In genomic region chr8:72548644-72549313, GRCm38 (mm10) we compare ENCODE assay signal across 8 mouse cellular contexts. TPM values are rescaled to one million over a fixed set of nuclear protein-coding genes. Genes with fewer than 3 reads are reported as not detected.
DNase-seq lines count a peak whose midpoint lies in the region; ATAC-seq and TF ChIP-seq lines count a peak whose summit lies in the region.

No protein-coding gene starts in this region.

- H3K36me3 ChIP-seq in CH12.LX (replicated peaks in 1 of 2; ENCODE audit: control insufficient read depth in 1 of 2, insufficient read depth in 1 of 2, low read length in 1 of 2): peaks cover 8 to 41% of the 10 kb centered on the region in 2 experiments
- peaks cover 1% of the 10 kb centered on the region; the same call in 1 of the 2 replicates for H3K36me3 ChIP-seq in hindbrain, embryonic 16.5 days (ENCODE audit: control insufficient read depth, insufficient read depth, low read length)
- H3K36me3 ChIP-seq in lung, postnatal 0 days (ENCODE audit: insufficient read depth, low read length): no peaks in the 10 kb centered on the region

- peaks cover 42% of the 10 kb centered on the region for H3K79me2 ChIP-seq in CH12.LX (replicated peaks; ENCODE audit: control insufficient read depth, extremely low read depth, insufficient read depth, poor library complexity, severe bottlenecking)

- no peaks in the 10 kb centered on the region for H3K27me3 ChIP-seq in CH12.LX (replicated peaks)
- no peaks in the 10 kb centered on the region for H3K27me3 ChIP-seq in hindbrain, embryonic 16.5 days (replicated peaks; ENCODE audit: control insufficient read depth, insufficient read depth, low read length)
- no peaks in the 10 kb centered on the region for H3K27me3 ChIP-seq in lung, postnatal 0 days (replicated peaks; ENCODE audit: insufficient read depth, low read length)

- H3K27ac ChIP-seq in CH12.LX (ENCODE audit: insufficient read depth, low read depth): peak overlapping the region; percentile 21; the same call in 1 of the 2 replicates
- H3K27ac ChIP-seq in embryonic fibroblast, embryonic 13.5 days (ENCODE audit: insufficient read depth, low read length): peak overlapping the region; percentile 59
- H3K27ac ChIP-seq in hindbrain, embryonic 16.5 days (ENCODE audit: low read depth, low read length): peak overlapping the region; percentile 92
- H3K27ac ChIP-seq in lung, postnatal 0 days (ENCODE audit: low read length): peak overlapping the region; percentile 88

- ATAC-seq in hindbrain, embryonic 16.5 days: no peak
- ATAC-seq in lung, postnatal 0 days: peak; percentile 40

- under 1% methylated on average over 40 of the region's 45 CpGs for WGBS in hindbrain, embryonic 16.5 days
- under 1% methylated on average over 43 of the region's 45 CpGs for WGBS in lung, postnatal 0 days

- TF ChIP-seq EP300 in CH12.LX (IDR thresholded peaks at IDR 0.05; ENCODE audit: low read length): no peak
- TF ChIP-seq EP300 in lung, postnatal 0 days (IDR thresholded peaks at IDR 0.05): no peak

- no peak for TF ChIP-seq CTCF in CH12.LX (conservative IDR thresholded peaks at IDR 0.05 in 1 of 2, IDR thresholded peaks at IDR 0.05 in 1 of 2; ENCODE audit: low read depth in 2 of 2, low read length in 2 of 2)
- TF ChIP-seq CTCF in embryonic fibroblast, embryonic 13.5 days (IDR thresholded peaks at IDR 0.05; ENCODE audit: borderline replicate concordance, insufficient read depth, low read length): no peak
- no peak for TF ChIP-seq CTCF in lung, postnatal 0 days (IDR thresholded peaks at IDR 0.05)

- dilution Hi-C loops in CH12.LX (cut with MboI; ENCODE audit: extremely low pct_ligation_motif_present, extremely low pct_unique_long_range_greater_than_20kb, low sequenced_read_pairs): no loop called here

- in situ Hi-C loops in CH12.LX (cut with MboI; ENCODE audit: low pct_ligation_motif_present, low pct_unique_long_range_greater_than_20kb, low sequenced_read_pairs): no loop called here

- peak overlapping the region; percentile 65 for H3K9ac ChIP-seq in CH12.LX (ENCODE audit: insufficient read depth, low read depth)
- peak overlapping the region; percentile 94 for H3K9ac ChIP-seq in hindbrain, embryonic 16.5 days (ENCODE audit: low read depth, low read length)
- peak overlapping the region; percentile 54 for H3K9ac ChIP-seq in lung, postnatal 0 days (replicated peaks; ENCODE audit: low read depth)

- peak overlapping the region; percentile 87 to 99 (median 90) for H3K4me3 ChIP-seq in CH12.LX (replicated peaks in 1 of 3; ENCODE audit: low read depth in 2 of 3, low read length in 2 of 3, poor library complexity in 1 of 3)
- H3K4me3 ChIP-seq in embryonic fibroblast, embryonic 13.5 days (ENCODE audit: insufficient read depth, low read length): peak overlapping the region; percentile 87
- H3K4me3 ChIP-seq in hindbrain, embryonic 16.5 days (ENCODE audit: low read length): peak overlapping the region; percentile 97
- peak overlapping the region; percentile 87 for H3K4me3 ChIP-seq in lung, postnatal 0 days (ENCODE audit: low read depth, low read length)

- H3K9me3 ChIP-seq in CH12.LX (replicated peaks; ENCODE audit: low read length): no peaks in the 10 kb centered on the region
- no peaks in the 10 kb centered on the region for H3K9me3 ChIP-seq in hindbrain, embryonic 16.5 days (ENCODE audit: control insufficient read depth, low read length)
- H3K9me3 ChIP-seq in lung, postnatal 0 days (ENCODE audit: low read length): no peaks in the 10 kb centered on the region

- TF ChIP-seq POLR2A in CH12.LX (IDR thresholded peaks at IDR 0.05; ENCODE audit: low read depth, low read length): no peak
- no peak for TF ChIP-seq POLR2A in embryonic fibroblast, embryonic 13.5 days (IDR thresholded peaks at IDR 0.05; ENCODE audit: low read depth, low read length)

- no peak for TF ChIP-seq RAD21 in CH12.LX (IDR thresholded peaks at IDR 0.05; ENCODE audit: low read depth, low read length)

- peak; percentile 37 for DNase-seq in embryo, embryonic 10.5 days (ENCODE audit: low spot score)
- DNase-seq in embryo, embryonic 11 days: no peak
- DNase-seq in CH12.LX (ENCODE audit: extremely low read depth): peak; percentile 40
- DNase-seq in lung, postnatal 0 days (ENCODE audit: low spot score): peak; percentile 71
- no peak for DNase-seq in frontal cortex, adult 2 months (ENCODE audit: extremely low spot score in 1 of 2, low spot score in 1 of 2)
- no peak for DNase-seq in right cerebral cortex, postnatal 14 days

- peaks cover 5 to 53% of the 10 kb centered on the region in 2 experiments for H3K4me1 ChIP-seq in CH12.LX (ENCODE audit: control insufficient read depth in 1 of 2, insufficient read depth in 2 of 2)
- no peaks in the 10 kb centered on the region for H3K4me1 ChIP-seq in embryonic fibroblast, embryonic 13.5 days (ENCODE audit: control insufficient read depth, insufficient read depth, low read length)
- peaks cover 30% of the 10 kb centered on the region for H3K4me1 ChIP-seq in hindbrain, embryonic 16.5 days (ENCODE audit: control insufficient read depth, insufficient read depth, low read depth, low read length)
- peaks cover 12% of the 10 kb centered on the region for H3K4me1 ChIP-seq in lung, postnatal 0 days (ENCODE audit: insufficient read depth, low read depth, low read length)

- H3K4me2 ChIP-seq in CH12.LX (ENCODE audit: insufficient read depth, low read depth, poor library complexity, severe bottlenecking): peak overlapping the region; percentile 82
- H3K4me2 ChIP-seq in hindbrain, embryonic 16.5 days (ENCODE audit: low read length): peak overlapping the region; percentile 61
- H3K4me2 ChIP-seq in lung, postnatal 0 days (replicated peaks; ENCODE audit: low read depth, low read length): peak overlapping the region; percentile 96

TF ChIP-seq in CH12.LX, 34 proteins besides CTCF, POLR2A, EP300 and RAD21:
- TF ChIP-seq SIN3A (IDR thresholded peaks at IDR 0.05; ENCODE audit: low read length) (no peak; the same call in 1 of the 2 replicates), BHLHE40 (IDR thresholded peaks at IDR 0.05; ENCODE audit: low read depth, low read length) (0 out of 2 replicates have a peak, but pooled peaks have one; percentile 4), JUN (IDR thresholded peaks at IDR 0.05; ENCODE audit: insufficient read depth, low read depth, low read length) (no peak)

RNA-seq across cellular contexts. Expression of gene Med26, which starts 0.7 kb away (rescaled TPM):
- total RNA-seq in CH12.LX (2012; rRNA removed) (9.7 and 10.3 TPM in 2 replicates), CH12.LX (2014; rRNA removed) (6.6 and 8.7 TPM in 2 replicates)
- 12.9 and 14.3 TPM in 2 replicates for polyA plus RNA-seq in CH12.LX (2012; ENCODE audit: insufficient read length, low read depth)
- 6.4 and 7.5 TPM in 2 replicates for polyA plus RNA-seq in embryonic fibroblast, embryonic 13.5 days (2011; ENCODE audit: insufficient read length, low read depth, missing spikeins)
- polyA plus RNA-seq in hindbrain, embryonic 16.5 days (2015; fragmentation: Nextera tagmentation; extraction: Ambion mirVana): 15.5 and 17.3 TPM in 2 replicates
- polyA plus RNA-seq in lung, postnatal 0 days (2015; fragmentation: Nextera tagmentation; extraction: Ambion mirVana): 9.5 and 9.6 TPM in 2 replicates
- polyA plus RNA-seq in frontal cortex, adult 2 months (2012; rRNA removed): 7.9 and 9.0 TPM in 2 replicates

RNA-seq across cellular contexts. Expression of gene Smim7, which starts 22.1 kb away (rescaled TPM):
- total RNA-seq in CH12.LX (2012; rRNA removed) (37.7 and 42.2 TPM in 2 replicates), CH12.LX (2014; rRNA removed) (70.3 and 79.8 TPM in 2 replicates)
- polyA plus RNA-seq in CH12.LX (2012; ENCODE audit: insufficient read length, low read depth): 60.7 and 61.0 TPM in 2 replicates
- polyA plus RNA-seq in embryonic fibroblast, embryonic 13.5 days (2011; ENCODE audit: insufficient read length, low read depth, missing spikeins): 68.9 and 104 TPM in 2 replicates
- 123 and 127 TPM in 2 replicates for polyA plus RNA-seq in hindbrain, embryonic 16.5 days (2015; fragmentation: Nextera tagmentation; extraction: Ambion mirVana)
- 96.8 and 100 TPM in 2 replicates for polyA plus RNA-seq in lung, postnatal 0 days (2015; fragmentation: Nextera tagmentation; extraction: Ambion mirVana)
- 79.4 and 83.3 TPM in 2 replicates for polyA plus RNA-seq in frontal cortex, adult 2 months (2012; rRNA removed)

RNA-seq across cellular contexts. Expression of gene Tmem38a, which starts 23.1 kb away (rescaled TPM):
- total RNA-seq in CH12.LX (2012; rRNA removed) (3.1 and 6.2 TPM in 2 replicates), CH12.LX (2014; rRNA removed) (3.3 and 3.8 TPM in 2 replicates)
- polyA plus RNA-seq in CH12.LX (2012; ENCODE audit: insufficient read length, low read depth): 3.8 and 4.2 TPM in 2 replicates
- 12.0 and 14.4 TPM in 2 replicates for polyA plus RNA-seq in embryonic fibroblast, embryonic 13.5 days (2011; ENCODE audit: insufficient read length, low read depth, missing spikeins)
- polyA plus RNA-seq in hindbrain, embryonic 16.5 days (2015; fragmentation: Nextera tagmentation; extraction: Ambion mirVana): 41.8 and 42.9 TPM in 2 replicates
- 17.3 and 19.1 TPM in 2 replicates for polyA plus RNA-seq in lung, postnatal 0 days (2015; fragmentation: Nextera tagmentation; extraction: Ambion mirVana)
- polyA plus RNA-seq in frontal cortex, adult 2 months (2012; rRNA removed): 141 TPM in 2 replicates

RNA-seq across cellular contexts. Expression of gene Slc35e1, which starts 56.4 kb away (rescaled TPM):
- 27.2 and 34.5 TPM in 2 replicates for total RNA-seq in CH12.LX (2012; rRNA removed)
- total RNA-seq in CH12.LX (2014; rRNA removed): 24.0 and 28.7 TPM in 2 replicates
- polyA plus RNA-seq in CH12.LX (2012; ENCODE audit: insufficient read length, low read depth): 16.8 and 19.8 TPM in 2 replicates
- 45.4 and 50.3 TPM in 2 replicates for polyA plus RNA-seq in embryonic fibroblast, embryonic 13.5 days (2011; ENCODE audit: insufficient read length, low read depth, missing spikeins)
- 5.7 and 8.2 TPM in 2 replicates for polyA plus RNA-seq in hindbrain, embryonic 16.5 days (2015; fragmentation: Nextera tagmentation; extraction: Ambion mirVana)
- polyA plus RNA-seq in lung, postnatal 0 days (2015; fragmentation: Nextera tagmentation; extraction: Ambion mirVana): 9.8 and 10.5 TPM in 2 replicates
- polyA plus RNA-seq in frontal cortex, adult 2 months (2012; rRNA removed): 31.5 and 32.4 TPM in 2 replicates

Comparison
In these comparisons a context has a peak if more than half of its experiments do, and no peak if none do; other contexts are left out.
1. DNase-seq: peak in embryo, embryonic 10.5 days (single experiment), CH12.LX (single experiment) and lung, postnatal 0 days (single experiment); none in embryo, embryonic 11 days (single experiment), frontal cortex, adult 2 months (0 of 2) and right cerebral cortex, postnatal 14 days (single experiment).
2. H3K27ac ChIP-seq: peak in every context shown above with its lines; median percentile 92 in hindbrain, embryonic 16.5 days; 88 in lung, postnatal 0 days; 59 in embryonic fibroblast, embryonic 13.5 days; 21 in CH12.LX.
3. Peak in every context shown above with its lines, with median percentiles within 50 percentile points of each other: H3K4me2 ChIP-seq, H3K4me3 ChIP-seq and H3K9ac ChIP-seq.